Mouse (Mus musculus) ES-E14 (cell line): ENCODE measurements around the gene Noto.

Source experiments
- CHD2 ChIP-seq: IDR thresholded peaks from 2 replicates; pipeline ENCODE4 v1.6.1; 2014; ENCODE audit warnings: mild to moderate bottlenecking, low read depth, low read length, inconsistent platforms
- HCFC1 ChIP-seq: IDR thresholded peaks from 2 replicates; pipeline ENCODE4 v1.6.1; 2012; ENCODE audit warnings: low read length, inconsistent platforms, borderline replicate concordance; ENCODE audit not compliant: insufficient read depth
- MAFK ChIP-seq: IDR thresholded peaks from 2 replicates; pipeline ENCODE4 v1.6.1; 2014; ENCODE audit warnings: mild to moderate bottlenecking, low read depth, low read length, inconsistent platforms; ENCODE audit not compliant: insufficient read depth
- ZC3H11A ChIP-seq: IDR thresholded peaks from 2 replicates; pipeline ENCODE4 v1.6.1; 2012; ENCODE audit warnings: low read depth, mild to moderate bottlenecking, inconsistent platforms, low read length, borderline replicate concordance
- ZNF384 ChIP-seq: IDR thresholded peaks from 2 replicates; pipeline ENCODE4 v1.6.1; 2012; ENCODE audit warnings: low read depth, low read length, inconsistent platforms

DNA sequence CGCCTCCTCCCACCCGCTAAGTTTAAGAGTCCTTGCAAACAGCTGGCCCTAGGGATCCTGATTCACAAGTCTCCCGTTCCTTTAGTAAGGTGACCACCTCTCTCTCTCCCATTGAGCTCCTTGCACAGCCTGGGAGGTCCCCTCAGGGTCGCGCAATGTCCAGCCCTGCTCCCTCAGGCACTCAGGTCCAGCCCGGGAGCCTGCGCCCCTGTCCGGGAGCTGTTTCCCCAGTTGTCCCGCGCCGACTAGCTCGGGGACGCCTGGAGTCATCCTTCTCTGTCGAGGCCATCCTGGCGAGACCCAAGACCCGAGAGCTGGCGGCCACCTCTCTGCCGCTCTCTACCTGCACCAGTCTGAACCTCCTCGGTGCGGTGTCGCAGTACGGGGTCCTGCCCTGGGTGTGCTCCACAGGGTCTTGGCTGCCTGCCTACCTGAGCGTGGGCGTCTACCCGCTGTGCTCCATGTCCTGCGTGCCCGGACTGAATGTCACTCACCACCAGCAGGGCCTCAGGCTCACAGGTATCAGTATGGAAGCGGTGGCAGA is at the start of gene Noto:
- TF ChIP-seq ZNF384: no peak
- TF ChIP-seq CHD2: no peak
- no peak for TF ChIP-seq HCFC1
- TF ChIP-seq ZC3H11A: no peak
- TF ChIP-seq MAFK: no peak
